Mouse (Mus musculus) ES-E14 (cell line): Measurements from ENCODE around the gene Zfp143. TPM values are rescaled to one million over a fixed set of nuclear protein-coding genes. Genes with fewer than 3 reads are reported as not detected.
"Not testable (repeated sequence)": the region's sequence is repeated elsewhere in the genome, so short reads cannot be mapped to it uniquely, and the experiment has no call there.

Experiments
- DNase-seq: peaks from one replicate; pipeline ENCODE4 v3.0.0-alpha.2; 2013; ENCODE audit warnings: low read depth, low spot score
- H3K27ac ChIP-seq: 2 replicates; pipeline ENCODE4 v1.5.1; 2012; ENCODE audit warnings: low read depth, mild to moderate bottlenecking, low read length, moderate library complexity, mixed read lengths; ENCODE audit not compliant: poor library complexity, insufficient read depth, severe bottlenecking
- H3K36me3 ChIP-seq: 2 replicates; pipeline ENCODE4 v1.6.1; 2012; ENCODE audit warnings: mild to moderate bottlenecking, low read length, moderate library complexity, mixed read lengths; ENCODE audit not compliant: control insufficient read depth, poor library complexity, insufficient read depth, severe bottlenecking
- H3K4me1 ChIP-seq, 2 experiments: fragments of 150-350 bp in 1 of 2; sonication (generic) in 1 of 2; 2 replicates each; pipeline ENCODE4 v1.6.1; 2012; ENCODE audit warnings: low read length in 2 of 2, mild to moderate bottlenecking in 1 of 2, mixed read lengths in 1 of 2; ENCODE audit not compliant: control insufficient read depth in 2 of 2, insufficient read depth in 2 of 2, poor library complexity in 1 of 2
- H3K4me3 ChIP-seq, 2 experiments: fragments of 150-350 bp in 1 of 2; sonication (generic) in 1 of 2; 2 replicates each; pipeline ENCODE4 v1.5.1; 2012; ENCODE audit warnings: low read length in 2 of 2, low read depth in 1 of 2, mild to moderate bottlenecking in 1 of 2, mixed read lengths in 1 of 2; ENCODE audit not compliant: insufficient read depth in 1 of 2, poor library complexity in 1 of 2, severe bottlenecking in 1 of 2
- H3K9ac ChIP-seq: 2 replicates; pipeline ENCODE4 v1.6.1; 2012; ENCODE audit warnings: low read depth, mild to moderate bottlenecking, low read length, mixed read lengths; ENCODE audit not compliant: poor library complexity, insufficient read depth, severe bottlenecking
- H3K9me3 ChIP-seq: fragments of 150-350 bp; sonication (generic); 2 replicates; pipeline ENCODE4 v1.6.1; 2012; ENCODE audit warnings: low read depth, mild to moderate bottlenecking, low read length; ENCODE audit not compliant: control insufficient read depth, insufficient read depth
- CHD2 ChIP-seq: IDR thresholded peaks from 2 replicates; pipeline ENCODE4 v1.6.1; 2014; ENCODE audit warnings: mild to moderate bottlenecking, low read depth, low read length, inconsistent platforms
- HCFC1 ChIP-seq: IDR thresholded peaks from 2 replicates; pipeline ENCODE4 v1.6.1; 2012; ENCODE audit warnings: low read length, inconsistent platforms, borderline replicate concordance; ENCODE audit not compliant: insufficient read depth
- MAFK ChIP-seq: IDR thresholded peaks from 2 replicates; pipeline ENCODE4 v1.6.1; 2014; ENCODE audit warnings: mild to moderate bottlenecking, low read depth, low read length, inconsistent platforms; ENCODE audit not compliant: insufficient read depth
- ZC3H11A ChIP-seq: IDR thresholded peaks from 2 replicates; pipeline ENCODE4 v1.6.1; 2012; ENCODE audit warnings: low read depth, mild to moderate bottlenecking, inconsistent platforms, low read length, borderline replicate concordance
- ZNF384 ChIP-seq: IDR thresholded peaks from 2 replicates; pipeline ENCODE4 v1.6.1; 2012; ENCODE audit warnings: low read depth, low read length, inconsistent platforms
- in situ Hi-C, 2 experiments: fragments of 600-800 bp; cut with MboI; formaldehyde crosslinking; loops; one replicate each; pipeline ENCODE4 v1.15.1; 2025; ENCODE audit warnings: low sequenced_read_pairs in 2 of 2, inconsistent platforms in 1 of 2; ENCODE audit not compliant: unreplicated experiment in 2 of 2
- total RNA-seq: library from RNA; depleted of rRNA; stranded (reverse); fragments of 300-350 nt; gene quantifications from 2 replicates; pipeline ENCODE4 v1.2.3, GENCODE M21; 2012

Zfp143 gene
- total RNA-seq, 1 experiment, result 23.1 TPM

DNA sequence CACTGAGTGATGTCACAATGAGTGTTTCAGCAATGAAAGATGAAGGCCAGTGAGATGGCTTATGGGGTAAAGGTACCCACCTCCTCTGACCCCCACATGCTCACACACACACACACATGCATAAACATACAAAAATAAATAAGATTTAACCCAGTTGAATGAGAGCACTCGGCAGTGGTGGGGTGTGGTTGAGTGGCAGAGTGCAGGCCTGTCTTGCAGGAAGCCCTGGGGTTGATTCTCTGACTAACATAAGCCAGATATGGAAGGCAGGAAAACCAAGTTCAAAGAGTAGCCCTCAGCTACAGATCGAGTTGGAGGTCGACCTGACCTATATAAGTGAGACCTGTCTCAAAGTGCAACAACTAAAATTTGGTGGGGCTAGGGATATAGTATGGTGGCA lies 45.6 kb downstream of the Zfp143 start:
- no peak for TF ChIP-seq ZNF384
- no peak for TF ChIP-seq HCFC1

GRCm38 (mm10) chr7:110108524-110108923 lies 47.5 kb downstream of the Zfp143 start:
- H3K36me3 ChIP-seq, DNase-seq, H3K27ac ChIP-seq, H3K4me3 ChIP-seq, H3K9me3 ChIP-seq, in situ Hi-C loops, H3K9ac ChIP-seq: not testable (repeated sequence)
- H3K4me1 ChIP-seq, result peaks cover 8 to 13% of the 10 kb centered on the region in 2 experiments; a peak in 3 of 4 replicates
- peak; percentile 30; the same call in 1 of the 2 replicates for TF ChIP-seq ZNF384

More for the DNA sequence above, 45.6 kb downstream of the Zfp143 start:
- H3K4me3 ChIP-seq, result no peak overlapping the region
- no peak overlapping the region for H3K27ac ChIP-seq
- no peak overlapping the region for H3K9ac ChIP-seq
- H3K4me1 ChIP-seq, result peaks cover 13 to 17% of the 10 kb centered on the region in 2 experiments
- H3K9me3 ChIP-seq, result no peaks in the 10 kb centered on the region
- in situ Hi-C loops, result no loop called here
- no peak for DNase-seq
- H3K36me3 ChIP-seq, result no peaks in the 10 kb centered on the region

DNA sequence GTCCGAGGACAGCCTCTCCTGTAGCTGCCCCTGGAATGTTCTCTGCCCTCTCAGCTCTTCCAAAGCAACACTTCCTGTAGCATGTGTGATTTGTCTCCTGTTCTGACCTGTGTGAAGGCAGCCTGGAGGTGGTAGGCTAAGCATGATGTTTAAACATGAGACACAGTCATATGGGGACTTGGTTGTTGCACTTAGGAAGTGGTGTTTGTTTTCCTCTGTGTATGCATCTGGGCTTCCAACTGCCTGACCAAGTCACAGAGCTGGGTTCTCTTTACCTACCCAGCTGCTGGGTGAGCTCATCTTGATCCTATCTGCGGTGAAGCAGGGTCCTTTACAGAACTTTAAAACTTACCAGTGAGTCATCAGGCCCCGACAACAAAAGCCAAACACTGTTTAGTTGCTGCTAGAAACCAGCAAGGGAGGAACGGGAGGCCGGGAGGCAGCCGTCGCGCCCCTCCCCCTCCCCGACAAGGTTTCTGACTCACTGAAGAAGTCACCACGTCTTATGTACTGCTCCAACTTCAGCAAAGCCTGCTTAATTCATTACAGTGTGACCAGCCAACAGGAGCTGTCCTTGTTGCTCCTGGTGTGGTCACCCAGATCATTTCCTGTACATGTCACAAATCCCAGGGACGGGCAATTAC lies 48.1 kb downstream of the Zfp143 start:
- Histone ChIP-seq H3K9ac (peak overlapping the region; percentile 10; the same call in 1 of the 2 replicates), H3K27ac (no peak overlapping the region), H3K4me3 (no peak overlapping the region), H3K9me3 (no peaks in the 10 kb centered on the region), H3K36me3 (no peaks in the 10 kb centered on the region), H3K4me1 (peaks cover 8 to 13% of the 10 kb centered on the region in 2 experiments; a peak in 3 of 4 replicates)
- TF ChIP-seq ZC3H11A (no peak), CHD2 (no peak), HCFC1 (no peak), ZNF384 (no peak), MAFK (no peak)
- in situ Hi-C loops, result no loop called here
- DNase-seq, result peak; percentile 35

DNA sequence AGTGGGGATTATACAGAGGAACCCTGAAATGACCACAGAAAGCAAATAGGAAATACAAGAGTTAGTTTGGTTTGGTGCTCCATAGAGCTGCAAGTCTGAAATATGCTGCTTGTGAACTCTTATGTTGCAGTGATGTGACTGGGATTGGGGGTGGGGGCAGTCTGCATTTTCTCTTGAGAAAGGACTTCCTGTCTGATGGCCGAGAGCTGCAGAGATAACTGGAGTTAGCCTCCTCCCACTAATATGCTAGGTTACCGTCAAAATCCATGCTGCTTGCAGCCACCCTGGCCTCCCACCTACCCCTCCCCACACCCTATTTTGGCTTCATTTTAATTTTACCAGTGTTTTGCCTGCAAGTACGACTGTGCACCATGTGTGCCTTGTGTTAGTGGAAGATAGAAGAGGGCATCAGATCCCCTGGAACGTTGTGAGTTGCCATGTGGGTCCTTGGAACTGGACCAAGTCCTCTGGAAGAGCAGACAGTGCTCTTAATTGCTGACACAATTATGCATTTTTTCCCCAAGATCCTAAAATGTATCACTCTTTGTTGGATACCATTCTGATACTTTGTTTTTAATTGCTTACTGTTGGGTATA lies 49.1 kb downstream of the Zfp143 start:
- Histone ChIP-seq H3K9ac (no peak overlapping the region), H3K4me1 (peaks cover 8 to 10% of the 10 kb centered on the region in 2 experiments; a peak in 3 of 4 replicates), H3K9me3 (no peaks in the 10 kb centered on the region), H3K27ac (no peak overlapping the region), H3K4me3 (no peak overlapping the region), H3K36me3 (no peaks in the 10 kb centered on the region)
- DNase-seq, result no peak
- in situ Hi-C loops, result no loop called here
- TF ChIP-seq ZNF384 (no peak), CHD2 (no peak), HCFC1 (no peak), ZC3H11A (no peak), MAFK (no peak)

DNA sequence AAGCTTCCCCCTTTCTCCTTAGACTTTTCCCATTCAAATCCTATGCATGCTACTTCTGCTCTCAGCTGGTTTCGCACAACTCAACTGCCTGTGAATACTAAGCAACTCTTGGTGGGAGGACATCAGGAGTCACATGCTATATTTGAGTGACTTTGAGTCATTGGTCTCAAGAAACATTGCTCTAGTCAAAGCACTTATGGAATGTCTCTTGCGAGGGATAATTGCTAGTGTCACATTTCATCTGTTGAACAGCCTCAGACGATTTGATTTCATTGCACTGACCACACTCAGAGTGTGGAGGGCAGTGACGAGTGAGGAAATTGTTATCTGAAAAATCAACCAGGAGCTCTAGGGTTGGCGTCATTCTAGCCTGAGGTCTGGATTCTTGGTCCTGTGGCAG lies 53.7 kb downstream of the Zfp143 start:
- DNase-seq, result no peak
- in situ Hi-C loops, result no loop called here
- H3K4me1 ChIP-seq, result peaks cover 1 to 13% of the 10 kb centered on the region in 2 experiments; a peak in 2 of 4 replicates
- no peak overlapping the region for H3K27ac ChIP-seq
- no peak for TF ChIP-seq HCFC1
- TF ChIP-seq ZNF384, result no peak
- no peak for TF ChIP-seq ZC3H11A
- TF ChIP-seq MAFK, result no peak
- no peak for TF ChIP-seq CHD2
- H3K9ac ChIP-seq, result no peak overlapping the region
- no peaks in the 10 kb centered on the region for H3K9me3 ChIP-seq
- H3K36me3 ChIP-seq, result no peaks in the 10 kb centered on the region
- H3K4me3 ChIP-seq, result no peak overlapping the region
